Mouse (Mus musculus) yolk sac, embryonic 10.5 days (tissue): ENCODE results near the gene Ttc38.

ENCODE experiments used
- DNase-seq: peaks from one replicate; pipeline ENCODE4 v3.0.0-alpha.2; 2017; ENCODE audit warnings: low spot score

Gene Ttc38

DNA sequence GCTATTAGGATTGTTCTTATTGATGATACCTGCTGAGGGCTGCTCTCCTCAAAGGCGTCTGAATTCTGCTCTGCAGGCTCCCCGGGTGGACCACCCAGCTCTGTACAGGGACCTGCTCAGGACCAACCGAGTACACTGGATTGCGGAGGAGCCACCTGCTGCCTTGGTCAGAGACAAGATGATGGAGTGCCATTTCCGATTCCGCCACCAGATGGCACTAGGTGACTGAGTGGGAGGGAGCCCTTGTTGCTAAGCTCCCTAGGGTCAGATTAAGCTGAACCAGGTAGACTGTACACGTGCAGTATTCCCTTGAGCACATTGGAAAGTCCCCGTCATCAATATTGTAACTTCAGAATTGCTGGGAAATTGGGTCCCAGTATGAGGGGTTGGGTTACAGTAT, 64.2 kb downstream of the Ttc38 start:
- peak; percentile 49 for DNase-seq

DNA sequence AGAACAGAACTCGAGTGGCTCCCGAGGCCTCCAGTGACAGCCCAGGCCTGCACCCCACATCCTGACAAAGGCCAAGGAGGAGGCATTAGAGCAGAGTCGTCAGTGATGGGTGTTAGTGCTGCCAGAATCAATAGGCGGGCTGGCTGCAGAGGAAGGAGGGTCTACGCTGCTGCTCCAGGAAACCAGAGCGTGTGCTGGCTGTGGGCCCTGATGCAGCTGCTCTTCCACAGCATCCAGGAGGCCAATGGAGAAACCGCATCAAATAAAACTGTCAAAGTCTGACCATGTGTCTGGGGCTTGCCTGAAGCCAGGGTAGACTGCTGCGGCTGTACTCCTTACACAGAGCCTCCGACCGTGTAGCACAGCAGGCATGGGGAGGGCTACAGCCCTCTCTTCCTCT, 65.0 kb downstream of the Ttc38 start:
- no peak for DNase-seq

DNA sequence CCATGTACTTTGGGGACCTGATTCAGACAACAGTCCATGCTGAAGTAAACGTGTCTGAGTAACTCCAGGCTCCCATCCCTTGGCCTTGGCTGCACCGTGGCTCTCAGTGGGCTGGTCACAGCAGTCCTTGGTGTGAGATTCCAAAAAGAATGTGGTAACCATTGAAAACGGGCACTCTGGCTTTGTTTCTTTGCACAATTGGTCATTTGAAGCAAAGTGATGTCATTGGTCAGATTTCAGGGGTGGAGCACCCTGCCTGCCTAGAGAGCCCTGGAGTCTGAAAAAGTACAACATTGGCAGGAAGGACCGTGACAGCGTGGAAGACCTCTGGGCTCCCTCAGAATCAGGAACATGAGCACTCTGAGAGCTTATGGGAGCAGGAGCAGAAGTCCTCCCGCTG, 67.3 kb downstream of the Ttc38 start:
- DNase-seq: no peak

DNA sequence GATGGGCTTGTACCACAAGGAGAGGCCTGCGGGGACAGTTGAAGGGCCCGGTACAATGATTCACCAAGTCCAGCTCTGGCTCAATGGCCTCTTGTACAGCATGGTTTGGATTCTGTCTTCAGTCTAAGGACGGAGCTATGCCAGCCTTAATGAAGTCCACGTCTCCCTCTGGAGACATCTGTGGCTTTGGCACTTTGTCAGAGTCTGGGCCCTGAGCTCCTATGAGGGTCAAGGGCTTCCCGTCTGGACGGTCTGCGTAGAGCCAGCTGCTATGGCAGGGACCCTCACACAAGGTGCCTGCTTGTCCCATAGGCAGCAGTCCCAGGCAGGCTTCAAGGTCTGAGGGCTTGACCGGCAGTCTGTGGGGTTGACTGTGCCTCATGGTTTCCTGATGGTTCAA, 68.2 kb downstream of the Ttc38 start:
- DNase-seq: no peak

DNA sequence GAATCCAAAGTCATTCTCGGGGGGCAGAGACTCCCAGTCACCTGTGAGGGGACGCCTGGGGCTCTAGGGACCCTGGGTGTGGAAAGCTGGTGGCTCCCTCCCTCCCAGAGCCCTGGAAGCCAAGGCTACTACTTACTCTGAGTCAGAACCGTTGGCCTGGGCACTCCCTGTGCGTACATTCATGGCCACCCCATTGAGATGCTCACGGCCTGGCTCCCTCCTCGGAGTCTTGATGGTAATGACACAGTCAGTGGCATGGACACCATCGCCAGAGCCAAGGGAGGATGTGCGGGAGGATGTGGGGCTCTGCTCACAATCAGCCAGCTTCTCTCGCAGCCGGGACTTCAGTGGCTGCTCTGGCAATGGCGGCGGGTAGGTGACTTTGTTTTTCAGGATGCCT, 68.7 kb downstream of the Ttc38 start:
- no peak for DNase-seq

DNA sequence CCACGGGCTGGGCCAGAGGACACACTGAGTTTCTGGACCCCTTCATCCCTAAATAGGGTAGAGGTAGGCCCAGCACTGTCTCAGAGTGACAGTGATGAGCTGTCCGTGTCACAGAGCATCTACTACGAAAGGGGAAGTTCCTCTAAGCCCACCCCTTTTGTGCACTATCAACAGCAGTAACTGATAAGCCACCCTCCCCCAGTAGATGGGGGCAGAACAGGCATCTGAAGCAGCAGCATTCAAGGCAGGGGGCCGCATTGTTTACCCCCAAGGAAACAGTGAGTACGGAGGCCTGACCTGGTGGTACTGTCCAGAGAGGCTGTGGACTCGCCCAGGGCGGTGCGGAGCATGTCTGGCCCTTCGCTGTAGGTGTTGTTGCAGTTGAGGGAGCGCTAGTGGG, 70.4 kb downstream of the Ttc38 start:
- DNase-seq: no peak

DNA sequence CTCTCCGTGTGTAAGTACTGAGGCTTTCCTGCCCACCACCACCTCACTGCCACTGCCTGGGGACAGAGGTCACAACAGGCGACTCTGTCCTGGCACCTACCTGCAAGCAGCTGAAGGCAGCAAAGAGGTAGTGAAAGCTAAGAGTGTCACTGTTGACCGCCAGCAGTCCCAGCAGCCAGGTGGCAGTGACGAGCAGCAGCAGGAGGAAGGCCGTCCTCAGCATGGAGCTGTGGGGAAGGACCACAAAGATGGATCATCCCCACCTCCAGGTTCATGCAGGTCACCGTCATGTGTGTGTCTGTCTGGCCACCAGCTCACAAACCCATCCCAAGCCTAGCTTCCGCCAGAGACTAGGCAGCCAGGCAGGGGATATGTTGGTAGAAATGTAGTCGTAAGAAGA, 71.7 kb downstream of the Ttc38 start:
- DNase-seq: no peak
